Mouse (Mus musculus) ES-Bruce4 (cell line): ENCODE results near the gene Tyrp1. TPM values are rescaled to one million over a fixed set of nuclear protein-coding genes. Genes with fewer than 3 reads are reported as not detected.

Experiments used
- H3K27ac ChIP-seq: 2 replicates; pipeline ENCODE4 v1.5.1; 2012; ENCODE audit warnings: low read length, inconsistent platforms; ENCODE audit not compliant: insufficient read depth
- H3K27me3 ChIP-seq: 2 replicates; pipeline ENCODE4 v1.6.1; 2012; ENCODE audit warnings: mild to moderate bottlenecking, low read length, inconsistent platforms; ENCODE audit not compliant: control insufficient read depth, poor library complexity, insufficient read depth, severe bottlenecking
- H3K36me3 ChIP-seq: 2 replicates; pipeline ENCODE4 v1.6.1; 2012; ENCODE audit warnings: inconsistent platforms, mild to moderate bottlenecking, low read length, moderate library complexity; ENCODE audit not compliant: control insufficient read depth, poor library complexity, insufficient read depth, severe bottlenecking
- H3K4me1 ChIP-seq: one replicate; pipeline ENCODE4 v1.8.1; 2011; ENCODE audit warnings: low read length; ENCODE audit not compliant: control insufficient read depth, insufficient read depth
- H3K4me3 ChIP-seq: 2 replicates; pipeline ENCODE4 v1.5.1; 2011; ENCODE audit warnings: low read depth, mild to moderate bottlenecking, low read length
- H3K9ac ChIP-seq: 2 replicates; pipeline ENCODE4 v1.6.1; 2012; ENCODE audit warnings: low read depth, mild to moderate bottlenecking, inconsistent platforms; ENCODE audit not compliant: poor library complexity, severe bottlenecking
- H3K9me3 ChIP-seq: replicated peaks from 2 replicates; pipeline ENCODE4 v1.6.1; 2012; ENCODE audit warnings: mild to moderate bottlenecking, low read length, inconsistent platforms; ENCODE audit not compliant: control insufficient read depth, poor library complexity, insufficient read depth, severe bottlenecking
- CTCF ChIP-seq: IDR thresholded peaks from one replicate; pipeline ENCODE4 v1.8.1; 2011; ENCODE audit warnings: low read depth, low read length
- EP300 ChIP-seq: IDR thresholded peaks from 2 replicates; pipeline ENCODE4 v1.6.1; 2011; ENCODE audit warnings: low read depth, low read length; ENCODE audit not compliant: insufficient read depth
- POLR2A ChIP-seq: IDR thresholded peaks from one replicate; pipeline ENCODE4 v1.8.1; 2011; ENCODE audit warnings: low read length; ENCODE audit not compliant: insufficient read depth
- polyA plus RNA-seq: library from polyadenylated mRNA; stranded (reverse); fragments of >200 nt; gene quantifications from 2 replicates; pipeline ENCODE4 v1.2.4, GENCODE M21; 2011; ENCODE audit warnings: low read depth; ENCODE audit not compliant: missing spikeins, insufficient read depth, insufficient read length

The Tyrp1 gene
- polyA plus RNA-seq, 1 experiment: not detected

GRCm38 (mm10) chr4:80841980-80842379 lies 8.1 kb downstream of the Tyrp1 start:
- H3K4me1 ChIP-seq: no peaks in the 10 kb centered on the region
- H3K4me3 ChIP-seq: no peak overlapping the region
- no peaks in the 10 kb centered on the region for H3K9me3 ChIP-seq
- no peak overlapping the region for H3K27ac ChIP-seq
- TF ChIP-seq CTCF (no peak), EP300 (no peak), POLR2A (no peak)
- no peaks in the 10 kb centered on the region for H3K27me3 ChIP-seq
- H3K36me3 ChIP-seq: no peaks in the 10 kb centered on the region
- no peak overlapping the region for H3K9ac ChIP-seq

DNA sequence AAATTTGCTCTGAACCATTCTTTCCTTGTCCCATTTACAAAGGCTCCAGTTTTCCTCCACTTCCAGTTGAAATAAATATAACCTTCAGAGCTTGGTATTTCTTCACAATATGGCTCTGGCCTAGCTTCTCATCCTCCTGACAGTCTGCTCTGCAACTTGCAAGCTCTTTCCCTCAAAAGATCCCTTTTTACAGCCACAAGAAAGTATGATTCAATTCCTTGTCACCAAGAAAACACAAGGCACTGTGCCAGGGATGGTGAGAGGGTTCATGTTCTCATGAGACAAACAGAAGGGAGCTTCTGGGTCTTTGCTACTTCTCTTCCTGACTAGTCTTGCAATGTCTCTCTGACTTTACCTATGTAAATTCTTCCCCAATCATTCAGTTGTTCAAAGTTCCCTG lies 9.8 kb downstream of the Tyrp1 start:
- H3K9me3 ChIP-seq: no peaks in the 10 kb centered on the region
- no peak overlapping the region for H3K9ac ChIP-seq
- no peaks in the 10 kb centered on the region for H3K36me3 ChIP-seq
- TF ChIP-seq EP300: no peak
- no peak overlapping the region for H3K27ac ChIP-seq
- H3K4me3 ChIP-seq: no peak overlapping the region
- no peaks in the 10 kb centered on the region for H3K27me3 ChIP-seq
- no peaks in the 10 kb centered on the region for H3K4me1 ChIP-seq

- TF ChIP-seq EP300 (no peak), CTCF (no peak), POLR2A (no peak)
- Histone ChIP-seq H3K9ac (no peak overlapping the region), H3K27ac (no peak overlapping the region), H3K4me3 (no peak overlapping the region), H3K27me3 (no peaks in the 10 kb centered on the region), H3K36me3 (no peaks in the 10 kb centered on the region), H3K4me1 (no peaks in the 10 kb centered on the region), H3K9me3 (no peaks in the 10 kb centered on the region)
Measured at GRCm38 (mm10) chr4:80846052-80846451, 12.1 kb downstream of the Tyrp1 start.

GRCm38 (mm10) chr4:80852590-80853425 lies 18.9 kb downstream of the Tyrp1 start:
- Histone ChIP-seq H3K27ac (no peak overlapping the region), H3K4me1 (no peaks in the 10 kb centered on the region), H3K4me3 (no peak overlapping the region), H3K36me3 (no peaks in the 10 kb centered on the region), H3K27me3 (no peaks in the 10 kb centered on the region), H3K9me3 (no peaks in the 10 kb centered on the region), H3K9ac (no peak overlapping the region)
- TF ChIP-seq CTCF (no peak), EP300 (no peak), POLR2A (no peak)

- Histone ChIP-seq H3K27me3 (no peaks in the 10 kb centered on the region), H3K9me3 (no peaks in the 10 kb centered on the region), H3K4me1 (no peaks in the 10 kb centered on the region), H3K9ac (no peak overlapping the region), H3K36me3 (no peaks in the 10 kb centered on the region), H3K4me3 (no peak overlapping the region), H3K27ac (no peak overlapping the region)
- TF ChIP-seq POLR2A (no peak), CTCF (no peak), EP300 (no peak)
Measured at GRCm38 (mm10) chr4:80855495-80855894, 21.6 kb downstream of the Tyrp1 start.

DNA sequence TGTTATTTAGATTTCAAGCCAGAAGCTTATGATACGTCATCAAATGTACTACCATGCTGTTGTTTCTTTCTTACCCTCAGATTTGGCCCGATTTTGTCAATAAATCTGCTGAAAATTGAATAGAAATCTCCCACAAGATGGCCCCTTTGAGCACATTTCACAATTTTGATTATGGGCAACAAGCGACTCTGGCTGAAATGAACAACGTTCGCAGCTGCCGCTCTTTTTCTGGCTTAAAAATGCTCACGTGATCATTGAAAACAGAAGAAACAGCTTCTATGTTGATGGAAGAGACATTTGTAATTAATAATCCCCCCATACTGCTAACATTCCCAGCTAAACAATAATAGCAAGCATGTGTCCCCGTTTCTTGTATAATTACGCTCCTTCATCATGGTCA lies 29.0 kb downstream of the Tyrp1 start:
- Histone ChIP-seq H3K4me3 (no peak overlapping the region), H3K4me1 (no peaks in the 10 kb centered on the region)
- TF ChIP-seq CTCF: no peak
- TF ChIP-seq EP300: no peak
- no peak for TF ChIP-seq POLR2A

More for the DNA sequence above, 29.0 kb downstream of the Tyrp1 start:
- Histone ChIP-seq H3K9ac (no peak overlapping the region), H3K9me3 (no peaks in the 10 kb centered on the region), H3K36me3 (no peaks in the 10 kb centered on the region), H3K27ac (no peak overlapping the region), H3K27me3 (no peaks in the 10 kb centered on the region)
